Mouse (Mus musculus) embryonic facial prominence, embryonic 10.5 days (tissue): Measurements from ENCODE around the gene Cubn. TPM values are rescaled to one million over a fixed set of nuclear protein-coding genes. Genes with fewer than 3 reads are reported as not detected.
A peak's percentile ranks its signal among the peaks of the same experiment; 100 is the strongest.

Experiments
- DNase-seq: peaks from one replicate; pipeline ENCODE4 v3.0.0-alpha.2; 2017; ENCODE audit warnings: low spot score
- H3K27ac ChIP-seq: fragments of 300-500 bp; sonication (generic); replicated peaks from 2 replicates; pipeline ENCODE4 v1.5.1; 2016; ENCODE audit warnings: mild to moderate bottlenecking
- H3K27me3 ChIP-seq: fragments of 300-500 bp; sonication (generic); replicated peaks from 2 replicates; pipeline ENCODE4 v1.6.1; 2016; ENCODE audit warnings: low read depth, mild to moderate bottlenecking; ENCODE audit not compliant: poor library complexity, severe bottlenecking
- H3K36me3 ChIP-seq: fragments of 300-500 bp; sonication (generic); replicated peaks from 2 replicates; pipeline ENCODE4 v1.6.1; 2016; ENCODE audit warnings: mild to moderate bottlenecking, moderate library complexity
- H3K4me1 ChIP-seq: fragments of 300-500 bp; sonication (generic); 2 replicates; pipeline ENCODE4 v1.6.1; 2016
- H3K4me3 ChIP-seq: fragments of 300-500 bp; sonication (generic); 2 replicates; pipeline ENCODE4 v1.5.1; 2016; ENCODE audit warnings: mild to moderate bottlenecking, moderate library complexity
- H3K9me3 ChIP-seq: fragments of 300-500 bp; sonication (generic); 2 replicates; pipeline ENCODE4 v1.6.1; 2016; ENCODE audit warnings: mild to moderate bottlenecking
- WGBS: fragments of 180-500 bp; shearing (Covaris S2); methylation state at CpG from one replicate; pipeline ENCODE4 v1.1.7; 2016; 5-methylcytosine and 5-hydroxymethylcytosine counted together
- polyA plus RNA-seq: library from polyadenylated mRNA; unstranded; fragments of >200 nt; fragmentation: Nextera tagmentation; extraction: Ambion mirVana; gene quantifications from 2 replicates; pipeline ENCODE4 v1.2.1, GENCODE M21; 2016

Cubn gene
- polyA plus RNA-seq, 1 experiment from 2014 or later, result 0.11 TPM

DNA sequence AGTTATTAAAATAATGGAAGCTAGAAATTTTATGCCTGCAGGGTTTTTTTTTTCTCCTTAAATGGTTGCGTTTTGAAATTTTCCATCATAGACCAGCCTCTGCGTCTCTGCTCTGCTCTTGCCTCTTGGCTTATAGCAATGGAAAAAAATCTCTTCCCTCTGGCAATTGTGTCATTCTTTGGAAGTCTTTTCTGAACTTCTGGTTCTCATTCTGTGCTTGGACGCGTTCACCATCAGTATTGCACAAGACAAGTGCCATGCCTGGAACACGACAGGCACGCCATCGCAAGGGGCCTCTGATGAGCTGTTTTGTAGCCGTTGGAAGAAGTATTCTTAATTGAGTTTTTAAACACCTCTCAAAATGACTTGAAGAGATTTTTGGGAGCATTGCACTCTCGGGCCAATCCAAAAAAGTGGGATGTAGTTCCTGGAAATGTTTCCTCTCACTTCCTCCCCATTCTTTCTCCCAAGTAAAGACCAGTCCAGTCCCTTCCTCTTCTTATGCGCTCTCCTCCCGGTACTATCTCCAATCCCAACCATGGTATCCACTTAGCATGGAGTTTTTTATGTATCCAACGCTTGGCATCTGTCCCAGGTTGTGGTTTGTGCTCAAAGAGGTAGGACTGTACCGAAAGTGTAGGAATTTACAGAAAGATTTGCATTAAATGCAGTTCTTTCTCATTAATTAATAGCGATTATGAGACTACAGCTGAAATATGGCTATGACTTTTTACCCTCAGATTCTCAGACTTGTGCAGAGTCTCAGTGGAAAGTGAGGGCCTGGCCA lies 69.4 kb downstream of the Cubn start:
- H3K9me3 ChIP-seq, result no peaks in the 10 kb centered on the region
- H3K27me3 ChIP-seq, result no peaks in the 10 kb centered on the region
- DNase-seq, result no peak
- H3K4me3 ChIP-seq, result no peak overlapping the region
- 90% methylated on average over 14 of the region's 14 CpGs for WGBS
- H3K4me1 ChIP-seq, result no peaks in the 10 kb centered on the region
- H3K27ac ChIP-seq, result no peak overlapping the region
- no peaks in the 10 kb centered on the region for H3K36me3 ChIP-seq

DNA sequence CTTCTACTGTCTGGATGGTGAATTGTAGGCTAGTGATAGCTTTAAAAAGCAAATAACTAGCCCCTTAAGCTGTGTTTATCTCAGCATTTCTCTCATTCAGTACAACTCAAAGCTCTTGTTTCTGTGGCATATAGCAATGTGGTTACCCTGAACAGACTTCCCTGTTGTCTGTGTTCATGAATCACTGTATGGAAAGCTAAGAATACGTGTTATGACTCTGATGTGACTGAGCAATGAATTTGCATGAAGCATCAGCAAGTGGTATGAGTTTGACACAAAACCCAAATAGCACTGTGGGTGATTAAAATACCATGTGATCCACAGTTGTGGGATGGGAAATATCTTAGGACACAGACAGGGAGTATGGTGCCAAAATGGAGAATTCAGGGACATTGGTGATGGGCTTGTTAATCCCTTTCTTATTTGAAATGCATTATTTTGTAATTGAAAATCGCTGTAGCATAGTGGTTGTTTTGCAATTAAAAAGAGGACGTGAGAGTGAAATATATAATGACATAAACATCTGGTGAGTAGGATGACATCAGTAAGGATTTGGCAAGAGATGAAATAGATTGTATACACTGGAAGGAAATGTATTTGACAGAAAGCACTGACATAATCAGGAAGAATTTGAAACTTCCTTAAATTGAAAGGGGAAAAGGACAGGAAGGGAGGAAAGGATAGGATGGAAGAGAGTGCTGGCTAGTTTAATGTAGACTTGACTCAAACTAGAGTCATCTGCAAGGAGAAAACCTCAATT lies 74.7 kb downstream of the Cubn start:
- H3K27ac ChIP-seq, result no peak overlapping the region

DNA sequence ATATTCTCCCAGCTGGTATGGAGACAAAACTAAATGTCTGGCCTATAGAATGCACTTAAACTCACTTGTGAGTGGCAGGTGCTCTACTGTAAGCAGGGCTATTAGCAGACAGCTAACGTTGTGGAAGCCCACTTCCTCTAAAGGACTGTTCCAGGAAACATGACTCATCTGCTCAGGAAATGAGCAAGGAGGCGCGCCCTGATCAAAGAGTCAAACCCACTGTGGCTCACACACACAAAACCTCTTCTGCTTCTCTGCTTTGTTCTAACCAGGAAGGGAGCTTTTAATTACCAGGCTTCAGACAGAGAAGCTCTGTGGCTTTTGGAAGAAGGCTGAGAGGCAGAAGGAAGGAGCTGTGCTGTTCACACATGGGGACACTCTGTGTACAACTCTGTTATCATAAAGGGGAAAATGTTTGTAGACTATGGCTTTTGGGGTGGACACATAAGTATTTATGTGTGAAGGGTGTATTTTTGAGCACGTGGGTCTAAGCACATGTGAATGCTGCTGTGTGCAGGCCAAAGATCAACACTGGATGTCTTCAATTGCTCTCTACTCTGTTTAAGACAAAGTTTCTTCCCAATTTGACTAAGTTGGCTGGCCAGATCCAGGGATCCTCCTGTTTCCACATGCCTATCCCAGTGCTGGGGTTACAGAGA lies 78.0 kb downstream of the Cubn start:
- Histone ChIP-seq H3K36me3 (no peaks in the 10 kb centered on the region), H3K27ac (peak overlapping the region; percentile 35; the same call in 1 of the 2 replicates), H3K4me1 (peaks cover 6% of the 10 kb centered on the region; the same call in 1 of the 2 replicates), H3K4me3 (no peak overlapping the region), H3K27me3 (no peaks in the 10 kb centered on the region), H3K9me3 (no peaks in the 10 kb centered on the region)
- WGBS, result 55% methylated on average over 4 of the region's 4 CpGs
- DNase-seq, result peak; percentile 20

More for the DNA sequence above, 74.7 kb downstream of the Cubn start:
- H3K36me3 ChIP-seq, result no peaks in the 10 kb centered on the region
- 86% methylated on average over 3 of the region's 3 CpGs for WGBS
- H3K4me1 ChIP-seq, result peaks cover 6% of the 10 kb centered on the region; the same call in 1 of the 2 replicates
- H3K4me3 ChIP-seq, result no peak overlapping the region
- DNase-seq, result no peak
- no peaks in the 10 kb centered on the region for H3K9me3 ChIP-seq
- no peaks in the 10 kb centered on the region for H3K27me3 ChIP-seq

DNA sequence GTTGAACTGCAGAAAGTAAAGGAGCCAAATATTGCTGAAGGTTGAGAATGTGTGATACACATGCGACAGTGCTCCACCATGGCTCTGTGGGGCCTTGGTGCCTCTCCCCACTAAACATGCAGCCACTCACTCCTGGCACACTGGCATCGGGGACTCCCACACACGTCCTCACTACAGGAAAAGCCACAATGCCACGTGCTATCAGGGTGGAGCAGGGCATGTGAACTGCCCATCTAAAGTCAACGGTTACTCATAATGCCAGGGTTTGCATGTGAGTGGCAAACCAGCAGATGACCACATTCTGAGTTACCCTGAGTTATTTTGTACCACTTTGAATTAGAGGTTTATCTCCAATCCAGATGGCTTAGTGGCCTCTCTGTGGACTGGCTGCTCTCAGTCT lies 81.0 kb downstream of the Cubn start:
- Histone ChIP-seq H3K27me3 (no peaks in the 10 kb centered on the region), H3K27ac (no peak overlapping the region), H3K4me1 (peaks cover 15% of the 10 kb centered on the region), H3K9me3 (no peaks in the 10 kb centered on the region), H3K36me3 (no peaks in the 10 kb centered on the region), H3K4me3 (no peak overlapping the region)
- DNase-seq, result no peak
- WGBS, result 86% methylated on average over 5 of the region's 5 CpGs

DNA sequence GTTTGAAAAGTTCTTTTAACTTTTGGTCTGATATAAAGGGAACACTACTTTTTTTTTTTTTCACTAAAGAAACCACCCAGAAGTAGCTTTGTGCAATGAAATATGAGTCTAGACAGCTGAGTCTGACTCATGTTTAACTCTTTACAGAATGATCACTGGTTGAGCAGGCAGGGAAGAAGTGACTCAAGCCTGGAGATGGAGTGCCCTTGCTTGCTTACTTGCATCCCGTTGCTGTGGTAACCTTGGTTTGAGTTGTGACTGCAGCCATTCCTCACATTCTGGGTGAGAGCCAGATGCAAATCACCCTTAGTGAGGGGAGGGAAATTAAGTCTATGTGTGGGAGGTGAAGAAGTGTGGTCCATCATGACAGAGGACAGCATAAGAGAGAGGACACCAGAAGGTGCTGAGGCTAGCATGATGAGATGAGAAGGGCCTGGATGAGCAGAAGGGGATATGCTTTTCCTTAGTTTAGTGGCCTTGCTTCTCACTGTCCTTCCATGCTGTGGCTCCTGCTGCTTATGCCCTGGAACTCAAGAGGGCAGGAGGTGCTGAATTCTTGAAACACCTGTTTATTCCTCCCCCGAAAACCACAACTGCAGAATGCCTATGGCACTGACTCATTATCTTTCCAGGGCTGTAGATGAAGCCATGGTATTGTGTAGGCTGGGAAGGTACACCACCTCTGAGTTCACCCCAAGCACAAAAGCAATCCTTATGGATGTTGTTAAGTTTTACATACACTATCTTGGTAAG lies 81.7 kb downstream of the Cubn start:
- no peaks in the 10 kb centered on the region for H3K27me3 ChIP-seq
- no peak for DNase-seq
- H3K4me1 ChIP-seq, result peaks cover 15% of the 10 kb centered on the region
- no peaks in the 10 kb centered on the region for H3K9me3 ChIP-seq
- no peak overlapping the region for H3K27ac ChIP-seq
- H3K36me3 ChIP-seq, result no peaks in the 10 kb centered on the region
- 83% methylated on average over 2 of the region's 2 CpGs for WGBS
- no peak overlapping the region for H3K4me3 ChIP-seq

DNA sequence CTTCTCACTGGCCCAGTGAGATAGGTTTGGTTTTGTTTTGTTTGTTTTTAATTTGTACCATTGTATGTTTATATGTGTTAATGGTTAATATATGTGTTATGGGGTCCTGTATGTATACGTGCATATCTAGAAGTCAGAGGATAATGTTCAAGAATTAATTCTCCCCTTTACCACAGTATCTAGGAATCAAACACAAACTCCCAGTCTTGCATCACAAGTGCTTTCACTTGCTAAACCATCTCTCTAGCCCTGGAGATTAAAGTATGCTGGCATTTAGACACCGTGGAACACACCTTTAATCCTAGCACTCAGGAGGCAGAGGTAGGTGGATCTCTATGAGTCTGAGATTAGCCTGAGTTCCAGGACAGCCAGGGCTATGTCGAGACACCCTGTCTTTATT lies 83.3 kb downstream of the Cubn start:
- no peaks in the 10 kb centered on the region for H3K36me3 ChIP-seq
- no peak overlapping the region for H3K4me3 ChIP-seq
- H3K27me3 ChIP-seq, result no peaks in the 10 kb centered on the region
- no peak for DNase-seq
- H3K9me3 ChIP-seq, result no peaks in the 10 kb centered on the region
- 86% methylated on average over 3 of the region's 3 CpGs for WGBS
- peaks cover 9% of the 10 kb centered on the region for H3K4me1 ChIP-seq
- no peak overlapping the region for H3K27ac ChIP-seq

DNA sequence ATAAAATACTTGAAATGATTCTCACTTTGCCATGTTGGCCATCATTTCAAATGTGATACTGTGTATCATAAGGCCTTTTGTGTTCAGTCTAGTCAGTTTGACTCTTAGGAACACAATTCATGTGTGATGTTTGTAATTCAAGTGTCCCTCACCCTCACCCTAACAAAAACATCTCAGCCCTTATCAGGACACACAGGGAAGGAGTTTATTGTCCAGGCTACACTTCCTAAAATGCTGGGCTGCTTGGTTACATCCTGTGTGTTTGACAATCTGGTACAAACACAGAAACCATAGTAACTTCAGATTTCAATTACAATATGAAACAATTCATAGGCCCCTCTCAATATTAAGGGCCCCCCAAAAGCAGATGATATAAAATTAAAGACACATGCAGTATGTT lies 83.9 kb downstream of the Cubn start:
- no peak for DNase-seq
- H3K9me3 ChIP-seq, result no peaks in the 10 kb centered on the region
- H3K27me3 ChIP-seq, result no peaks in the 10 kb centered on the region
- H3K27ac ChIP-seq, result no peak overlapping the region
- H3K4me3 ChIP-seq, result no peak overlapping the region
- H3K36me3 ChIP-seq, result no peaks in the 10 kb centered on the region
- peaks cover 9% of the 10 kb centered on the region for H3K4me1 ChIP-seq

DNA sequence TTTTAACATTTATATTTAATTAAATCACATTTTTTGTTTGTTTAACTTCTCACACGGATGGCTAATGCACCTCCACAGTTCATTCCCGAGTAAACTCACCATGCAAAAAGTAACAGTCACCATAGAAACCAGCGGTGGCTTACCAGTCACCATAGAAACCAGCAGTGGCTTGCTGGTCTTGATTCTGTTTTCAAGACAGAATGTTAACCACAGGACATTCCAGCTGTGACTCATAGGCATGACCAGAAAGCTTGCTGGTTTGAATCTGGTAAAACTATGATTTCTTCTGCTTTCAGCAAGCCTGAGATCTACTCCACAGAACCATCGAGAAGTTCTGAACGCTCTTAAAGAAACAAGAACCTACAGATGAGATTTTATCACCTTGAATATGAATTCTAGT lies 84.3 kb downstream of the Cubn start:
- peak; percentile 45 for DNase-seq
- no peak overlapping the region for H3K27ac ChIP-seq

DNA sequence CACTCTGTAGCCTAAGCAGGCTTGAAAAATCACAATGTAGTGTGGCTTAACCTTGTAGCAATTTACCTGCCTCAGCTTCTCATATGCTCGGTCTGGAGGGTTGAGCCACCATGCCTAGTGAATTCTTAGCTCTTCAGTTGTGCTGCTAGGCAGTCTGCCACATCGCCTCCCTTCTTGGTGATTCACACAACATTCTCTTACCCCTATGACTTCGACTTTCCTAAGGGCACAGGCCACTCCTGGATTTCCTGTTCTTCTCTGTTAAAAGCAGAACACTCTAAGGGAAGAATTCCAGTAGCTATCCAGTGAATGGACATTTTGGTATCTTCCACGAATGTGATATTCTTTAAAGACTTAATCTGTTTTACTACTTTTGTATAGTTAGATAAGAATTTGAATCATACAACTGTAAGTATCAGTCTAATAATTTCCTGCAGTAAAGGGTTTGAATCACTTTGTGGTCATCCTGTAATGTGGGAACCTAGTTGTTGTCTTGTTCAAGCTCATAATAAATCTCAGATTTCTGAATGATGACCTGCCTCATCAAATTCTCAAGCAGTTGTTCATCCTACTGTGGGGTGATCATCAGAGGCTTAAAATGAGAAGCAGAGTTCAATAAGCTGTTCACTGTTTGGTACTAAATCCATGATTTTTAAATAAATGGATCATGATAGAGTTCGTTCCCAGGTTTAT lies 86.5 kb downstream of the Cubn start:
- 85% methylated on average over 5 of the region's 5 CpGs for WGBS
- DNase-seq, result no peak
- no peaks in the 10 kb centered on the region for H3K9me3 ChIP-seq
- H3K4me1 ChIP-seq, result peaks cover 9% of the 10 kb centered on the region
- no peak overlapping the region for H3K4me3 ChIP-seq
- H3K27me3 ChIP-seq, result no peaks in the 10 kb centered on the region
- H3K27ac ChIP-seq, result no peak overlapping the region
- no peaks in the 10 kb centered on the region for H3K36me3 ChIP-seq

More for the DNA sequence above, 84.3 kb downstream of the Cubn start:
- Histone ChIP-seq H3K4me1 (peaks cover 9% of the 10 kb centered on the region), H3K4me3 (no peak overlapping the region), H3K27me3 (no peaks in the 10 kb centered on the region), H3K9me3 (no peaks in the 10 kb centered on the region), H3K36me3 (no peaks in the 10 kb centered on the region)
- 52% methylated on average over 5 of the region's 5 CpGs for WGBS

DNA sequence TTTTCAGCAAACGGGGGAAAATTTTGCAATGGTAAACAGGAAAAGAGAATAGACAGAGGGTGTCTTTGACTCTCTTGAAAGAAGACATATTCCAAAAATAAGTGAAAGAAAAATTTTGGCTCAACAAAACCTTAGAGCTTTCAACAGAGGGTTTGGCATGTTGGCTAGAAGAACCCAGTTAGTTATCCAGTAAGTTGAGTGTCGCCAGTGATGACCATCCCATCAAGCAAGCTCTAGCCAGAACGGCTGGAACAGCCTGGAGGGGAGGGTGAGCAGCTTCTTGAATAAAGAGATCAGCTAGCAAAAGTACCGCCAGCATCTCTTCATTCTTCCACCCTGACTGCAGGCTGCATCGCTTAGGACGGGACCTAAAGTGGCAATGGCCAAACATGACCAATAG lies 90.8 kb downstream of the Cubn start:
- no peak overlapping the region for H3K4me3 ChIP-seq
- no peak overlapping the region for H3K27ac ChIP-seq
- no peaks in the 10 kb centered on the region for H3K9me3 ChIP-seq
- no peak for DNase-seq
- H3K36me3 ChIP-seq, result no peaks in the 10 kb centered on the region
- H3K27me3 ChIP-seq, result no peaks in the 10 kb centered on the region
- 86% methylated on average over 6 of the region's 6 CpGs for WGBS
- H3K4me1 ChIP-seq, result peaks cover 15% of the 10 kb centered on the region

DNA sequence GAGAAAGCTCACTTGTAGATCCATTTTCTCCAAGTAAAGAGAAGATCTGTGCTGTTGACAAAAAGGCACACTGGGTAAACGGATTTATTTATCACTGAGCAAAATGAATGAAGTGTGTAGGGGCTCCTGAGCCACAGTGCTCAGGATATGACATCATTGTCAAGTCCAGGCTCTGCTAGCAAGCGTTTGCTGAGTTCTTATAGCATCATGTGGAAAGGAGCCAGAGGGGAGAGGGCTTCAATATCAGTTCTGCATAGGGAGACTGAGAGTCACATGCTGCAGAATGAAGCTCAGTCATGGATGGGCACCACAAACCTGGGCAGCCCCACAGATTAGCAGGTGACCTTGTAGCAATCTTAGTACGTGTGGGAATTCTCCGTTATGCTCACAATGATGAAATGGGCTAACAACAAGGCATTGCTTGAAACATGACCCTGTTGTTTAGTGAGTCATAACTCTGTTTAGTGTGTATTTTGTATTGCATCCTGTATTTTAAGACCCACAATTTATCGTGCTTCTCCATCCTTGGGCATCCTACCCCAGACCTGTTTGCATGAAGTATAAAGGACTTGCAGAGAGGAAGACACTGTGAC lies 92.0 kb downstream of the Cubn start:
- Histone ChIP-seq H3K4me3 (no peak overlapping the region), H3K9me3 (no peaks in the 10 kb centered on the region), H3K4me1 (peaks cover 15% of the 10 kb centered on the region), H3K27me3 (no peaks in the 10 kb centered on the region), H3K27ac (peak overlapping the region; percentile 20; the same call in 1 of the 2 replicates), H3K36me3 (no peaks in the 10 kb centered on the region)
- 79% methylated on average over 5 of the region's 5 CpGs for WGBS
- DNase-seq, result no peak
